ENCODE assay signal across 9 mouse cellular contexts in the genomic region with DNA sequence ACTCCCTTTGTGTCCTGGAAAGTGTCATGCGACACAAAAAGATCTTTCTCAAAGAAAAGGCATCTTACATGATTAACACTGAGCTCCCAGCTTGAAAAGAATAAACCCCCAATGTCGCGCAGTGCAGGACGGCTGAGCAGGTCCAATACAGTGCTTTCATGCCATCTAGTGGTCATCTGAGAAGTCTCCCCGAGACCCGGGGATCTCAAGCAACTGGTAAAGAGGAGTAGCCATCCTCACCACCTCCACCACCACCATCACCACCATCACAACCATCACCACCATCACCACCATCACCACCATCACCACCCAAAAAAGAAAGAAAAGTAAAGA.
DNase-seq lines count a peak whose midpoint lies in the region; TF ChIP-seq lines count a peak whose summit lies in the region.
"Had no signal": no experiment of that assay in that cellular context is flagged by ENCODE, and none has a peak within 500 bp of the region (broad histone marks: within the 10 kb centered on the region; RNA-seq: fewer than 3 reads in every experiment).

No protein-coding gene starts in this region.

- H3K27me3 ChIP-seq in E14TG2a.4 (ENCODE audit: insufficient read depth, low read length): peaks cover 26% of the 10 kb centered on the region
- H3K27me3 ChIP-seq: liver, embryonic 15.5 days had no signal

- no peak for TF ChIP-seq POLR2A in bone marrow macrophage, adult 2 months (IDR thresholded peaks at IDR 0.05; ENCODE audit: borderline replicate concordance, low read depth, low read length)
- TF ChIP-seq POLR2A in embryonic fibroblast, embryonic 13.5 days (IDR thresholded peaks at IDR 0.05; ENCODE audit: low read depth, low read length): no peak

- H3K36me3 ChIP-seq in E14TG2a.4 (ENCODE audit: insufficient read depth, low read length): no peaks in the 10 kb centered on the region
- H3K36me3 ChIP-seq: liver, embryonic 15.5 days had no signal

- DNase-seq in heart, postnatal 10 days: peak; percentile 64 to 78
- DNase-seq in kidney, postnatal 4 days: peak; percentile 64 to 73
- peak; percentile 3 to 18 for DNase-seq in lung, adult 18-20 months
- peak; percentile 44 for DNase-seq in ovary, postnatal 14 days (ENCODE audit: low spot score)
- peak; percentile 62 for DNase-seq in thymus, postnatal 25 days

- TF ChIP-seq CTCF in E14TG2a.4 (conservative IDR thresholded peaks at IDR 0.05; ENCODE audit: low read length): peak; percentile 48
- TF ChIP-seq CTCF in bone marrow macrophage, adult 2 months (IDR thresholded peaks at IDR 0.05; ENCODE audit: low read depth, low read length): peak; percentile 63
- TF ChIP-seq CTCF in embryonic fibroblast, embryonic 13.5 days (IDR thresholded peaks at IDR 0.05; ENCODE audit: borderline replicate concordance, insufficient read depth, low read length): peak; percentile 68

- H3K4me1 ChIP-seq in E14TG2a.4 (replicated peaks; ENCODE audit: low read depth, low read length): no peaks in the 10 kb centered on the region
- H3K4me1 ChIP-seq in bone marrow macrophage, adult 2 months (ENCODE audit: control insufficient read depth, insufficient read depth, low read length): no peaks in the 10 kb centered on the region
- H3K4me1 ChIP-seq in embryonic fibroblast, embryonic 13.5 days (ENCODE audit: control insufficient read depth, insufficient read depth, low read length): no peaks in the 10 kb centered on the region
- H3K4me1 ChIP-seq: liver, embryonic 15.5 days had no signal

- no peaks in the 10 kb centered on the region for H3K9me3 ChIP-seq in E14TG2a.4 (ENCODE audit: low read length)
- H3K9me3 ChIP-seq: liver, embryonic 15.5 days had no signal

- H3K27ac ChIP-seq in bone marrow macrophage, adult 2 months (ENCODE audit: insufficient read depth, low read depth, low read length): no peak overlapping the region
- no peak overlapping the region for H3K27ac ChIP-seq in embryonic fibroblast, embryonic 13.5 days (ENCODE audit: insufficient read depth, low read length)
- H3K27ac ChIP-seq: liver, embryonic 15.5 days had no signal

- intact Hi-C loops in heart, postnatal 10 days (cut with DNase I): loop anchor here (1.0 to 5.0 kb wide), 3 partner anchors 72 to 1043 kb away; no protein-coding TSS in a partner anchor

- H3K4me3 ChIP-seq in E14TG2a.4 (replicated peaks; ENCODE audit: low read length): no peak overlapping the region
- no peak overlapping the region for H3K4me3 ChIP-seq in bone marrow macrophage, adult 2 months (ENCODE audit: insufficient read depth, low read length)
- H3K4me3 ChIP-seq in embryonic fibroblast, embryonic 13.5 days (ENCODE audit: insufficient read depth, low read length): no peak overlapping the region
- H3K4me3 ChIP-seq: liver, embryonic 15.5 days had no signal

Comparison
In these comparisons a context has a peak if more than half of its experiments do, and no peak if none do; other contexts are left out.
1. DNase-seq: peak in every context shown above with its lines; median percentile 71 in heart, postnatal 10 days; 68 in kidney, postnatal 4 days; 62 in thymus, postnatal 25 days; 44 in ovary, postnatal 14 days; 10 in lung, adult 18-20 months.